Mouse (Mus musculus) embryonic fibroblast, embryonic 13.5 days (primary cell): Measurements from ENCODE around the gene Pafah1b2. TPM values are rescaled to one million over a fixed set of nuclear protein-coding genes. Genes with fewer than 3 reads are reported as not detected.
A peak's percentile ranks its signal among the peaks of the same experiment; 100 is the strongest.

ENCODE experiments used
- H3K27ac ChIP-seq: 2 replicates; pipeline ENCODE4 v1.5.1; 2012; ENCODE audit warnings: low read length, control low read depth, inconsistent platforms; ENCODE audit not compliant: insufficient read depth
- H3K4me1 ChIP-seq: 2 replicates; pipeline ENCODE4 v1.6.1; 2011; ENCODE audit warnings: low read length; ENCODE audit not compliant: control insufficient read depth, insufficient read depth
- H3K4me3 ChIP-seq: 2 replicates; pipeline ENCODE4 v1.5.1; 2011; ENCODE audit warnings: mild to moderate bottlenecking, control low read depth, low read length; ENCODE audit not compliant: insufficient read depth
- CTCF ChIP-seq: IDR thresholded peaks from 2 replicates; pipeline ENCODE4 v1.5.1; 2011; ENCODE audit warnings: mild to moderate bottlenecking, control low read depth, low read length, moderate library complexity, borderline replicate concordance; ENCODE audit not compliant: insufficient read depth
- POLR2A ChIP-seq: IDR thresholded peaks from 2 replicates; pipeline ENCODE4 v1.6.1; 2011; ENCODE audit warnings: low read depth, mild to moderate bottlenecking, control low read depth, low read length, moderate library complexity
- polyA plus RNA-seq: library from polyadenylated mRNA; stranded (reverse); fragments of >200 nt; gene quantifications from 2 replicates; pipeline ENCODE4 v1.2.4, GENCODE M21; 2011; ENCODE audit warnings: low read depth; ENCODE audit not compliant: missing spikeins, insufficient read length

The Pafah1b2 gene
- 179 and 182 TPM in 2 replicates for polyA plus RNA-seq

DNA sequence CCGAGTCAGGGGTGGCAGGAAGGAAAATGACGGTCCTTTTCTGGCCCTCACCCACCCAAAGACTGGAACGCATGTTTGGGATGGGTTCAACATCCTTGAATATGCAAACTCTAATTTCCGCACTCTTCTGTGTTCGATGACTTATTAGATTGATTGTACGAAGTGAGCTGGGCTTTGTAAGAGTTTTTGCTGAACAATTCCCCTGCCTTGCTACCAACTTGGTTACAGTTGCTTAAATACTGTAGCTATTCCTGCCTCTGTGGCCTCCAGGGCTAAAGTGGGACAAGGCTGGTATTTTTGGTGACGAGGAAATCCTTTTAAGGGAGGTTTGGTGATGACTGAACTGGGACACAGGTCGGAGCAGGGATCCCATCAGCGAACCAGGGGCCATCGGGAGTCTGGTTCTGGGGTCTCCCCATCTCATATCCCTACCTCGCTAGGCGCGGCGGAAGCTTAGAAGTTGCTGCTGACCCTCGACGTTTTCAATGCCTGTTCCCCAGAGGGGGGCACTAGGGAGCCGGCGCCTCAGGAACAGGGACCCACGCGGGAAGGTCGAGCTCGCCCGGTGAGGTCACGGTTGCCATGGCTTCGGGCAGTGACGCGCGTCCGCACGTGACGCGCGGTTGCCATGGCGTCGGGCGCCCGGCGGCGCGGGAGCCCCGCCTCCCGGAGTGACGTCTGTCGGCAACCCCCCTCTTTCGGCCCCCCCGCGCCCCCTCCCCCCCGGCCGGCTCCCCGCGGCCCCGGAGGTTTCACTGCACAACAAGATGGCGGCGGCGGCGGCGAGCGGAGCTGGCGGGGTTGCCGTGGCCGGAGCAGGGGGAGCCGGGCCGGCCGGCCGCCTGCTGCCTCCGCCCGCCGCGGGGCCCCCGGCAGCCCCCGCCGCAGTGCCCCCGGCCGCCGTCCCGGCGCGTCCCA is at the start of gene Pafah1b2, which contains the start of gene Sik3:
Pafah1b2 (minus strand) TSS at position 600 of the 918 bp plus-strand sequence.
Sik3 (plus strand) TSS at position 730 of the 918 bp plus-strand sequence.
- Histone ChIP-seq H3K27ac (peak within 1 kb of the TSS; percentile 51), H3K4me1 (peaks cover 18% of the 10 kb centered on the region), H3K4me3 (peak within 1 kb of the TSS; percentile 79)
- TF ChIP-seq CTCF (peak; percentile 57), POLR2A (no peak)

DNA sequence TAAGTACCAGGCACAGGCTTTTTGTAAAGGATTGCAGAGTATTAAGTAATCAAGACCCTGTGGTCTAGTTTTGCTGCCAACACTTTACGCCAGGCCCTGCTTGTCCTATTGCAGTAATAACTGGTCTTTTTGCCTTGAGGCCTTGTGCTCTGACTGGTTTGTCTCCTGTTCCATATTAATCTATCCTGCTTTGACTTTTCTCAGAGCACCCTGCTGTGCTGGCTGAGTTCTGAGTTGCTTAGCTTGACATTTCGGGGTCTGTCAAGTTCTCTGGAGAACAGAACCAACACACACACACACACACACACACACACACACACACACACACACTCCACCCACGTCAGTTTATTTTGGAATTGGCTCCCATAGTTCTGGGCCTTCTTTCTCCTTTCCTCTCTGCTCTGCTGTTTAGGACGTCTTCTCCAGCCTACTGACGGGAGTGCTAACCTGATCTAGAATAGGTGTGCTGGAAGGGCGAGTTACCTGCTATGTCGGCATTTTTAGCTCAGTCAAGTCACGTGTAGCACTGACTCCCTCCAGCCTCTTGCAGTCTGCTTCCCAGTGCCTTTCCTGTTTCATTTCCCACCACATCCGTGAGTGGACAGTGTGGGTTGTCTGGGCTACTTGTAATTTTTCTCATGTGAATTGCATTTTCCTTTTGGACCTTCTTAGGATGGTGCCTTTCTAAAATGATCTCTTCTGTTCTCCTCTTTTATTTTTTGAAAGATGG is 49.4 kb upstream of the Pafah1b2 start:
- peaks cover 2% of the 10 kb centered on the region; the same call in 1 of the 2 replicates for H3K4me1 ChIP-seq
- H3K4me3 ChIP-seq, result no peak overlapping the region
- H3K27ac ChIP-seq, result no peak overlapping the region; the same call in 1 of the 2 replicates
- TF ChIP-seq CTCF, result no peak
- TF ChIP-seq POLR2A, result no peak

DNA sequence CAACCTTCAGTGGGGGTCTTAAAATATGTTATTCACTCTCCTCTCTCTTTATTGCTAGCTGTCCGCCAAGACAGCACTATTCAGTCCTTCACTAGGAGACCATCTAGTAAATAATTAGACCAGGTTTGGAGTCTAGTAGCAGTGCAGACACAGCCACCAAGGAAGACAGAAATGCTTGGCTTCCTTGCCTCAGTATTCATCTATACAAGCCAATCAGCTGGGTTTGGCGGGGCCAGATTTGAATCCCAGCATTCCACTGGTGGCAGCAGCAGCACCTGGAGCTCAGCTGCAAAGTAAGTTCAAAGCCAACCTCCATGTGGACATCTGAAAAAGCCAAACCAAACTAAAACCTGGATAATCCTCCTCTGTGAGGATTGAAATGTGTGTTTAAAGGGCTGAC is 47.8 kb upstream of the Pafah1b2 start:
- TF ChIP-seq CTCF, result no peak
- no peak for TF ChIP-seq POLR2A
- H3K4me3 ChIP-seq, result no peak overlapping the region
- H3K4me1 ChIP-seq, result peaks cover 2% of the 10 kb centered on the region; the same call in 1 of the 2 replicates
- H3K27ac ChIP-seq, result no peak overlapping the region

DNA sequence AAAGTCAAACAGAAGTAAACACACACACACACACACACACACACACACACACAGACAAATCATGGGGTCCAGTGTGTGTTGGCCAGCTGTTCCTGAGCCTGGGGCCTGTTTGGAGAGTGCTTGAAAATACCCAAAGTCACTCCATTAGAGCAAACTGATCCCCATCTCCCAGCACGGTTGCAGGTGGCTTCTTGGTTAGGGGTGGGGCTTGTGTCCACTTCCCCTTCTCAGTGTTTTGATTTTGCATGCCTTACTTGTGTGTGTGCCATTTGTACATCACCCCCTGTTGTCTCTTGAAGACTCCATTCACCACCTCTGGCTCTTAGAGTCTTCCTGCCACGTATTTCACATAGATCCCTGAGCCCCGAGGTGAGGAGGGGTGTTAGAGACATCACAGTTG is 45.6 kb upstream of the Pafah1b2 start:
- H3K4me1 ChIP-seq, result peaks cover 2% of the 10 kb centered on the region; the same call in 1 of the 2 replicates
- TF ChIP-seq CTCF (no peak), POLR2A (no peak)

DNA sequence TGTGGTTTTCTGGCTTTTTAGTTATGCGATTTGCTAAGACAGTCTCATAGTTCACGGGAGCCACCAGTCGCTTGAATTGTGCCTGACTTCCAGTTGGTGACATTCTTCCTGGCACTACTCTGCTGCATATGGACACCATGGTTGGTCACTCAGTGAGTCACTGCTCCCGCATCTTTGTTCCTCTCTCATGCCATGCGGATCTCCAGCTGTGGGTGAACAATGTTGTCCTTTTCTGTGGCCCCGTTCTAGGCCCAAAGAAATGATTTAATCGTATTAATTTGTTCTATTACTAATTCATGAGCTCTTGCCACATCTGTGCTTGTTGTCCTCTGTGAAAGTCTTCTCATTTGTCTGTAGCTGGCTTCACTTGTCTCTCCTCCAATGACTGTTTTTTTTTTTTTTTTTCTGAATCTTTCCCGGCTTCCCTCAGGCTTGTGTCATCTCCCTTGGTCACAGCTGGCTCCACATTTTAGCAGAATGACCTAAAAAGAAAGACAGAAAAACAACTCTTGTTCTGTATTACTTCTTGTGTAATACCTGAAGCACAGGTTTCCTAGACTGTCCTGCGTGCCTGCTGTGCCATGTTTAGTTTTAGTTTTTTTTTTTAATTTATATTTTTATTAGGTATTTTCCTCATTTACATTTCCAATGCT is 40.6 kb upstream of the Pafah1b2 start:
- TF ChIP-seq POLR2A, result no peak
- no peak for TF ChIP-seq CTCF
- Histone ChIP-seq H3K4me3 (no peak overlapping the region), H3K27ac (no peak overlapping the region), H3K4me1 (peaks cover 10% of the 10 kb centered on the region)

More for the DNA sequence above, 45.6 kb upstream of the Pafah1b2 start:
- Histone ChIP-seq H3K27ac (no peak overlapping the region), H3K4me3 (no peak overlapping the region)

DNA sequence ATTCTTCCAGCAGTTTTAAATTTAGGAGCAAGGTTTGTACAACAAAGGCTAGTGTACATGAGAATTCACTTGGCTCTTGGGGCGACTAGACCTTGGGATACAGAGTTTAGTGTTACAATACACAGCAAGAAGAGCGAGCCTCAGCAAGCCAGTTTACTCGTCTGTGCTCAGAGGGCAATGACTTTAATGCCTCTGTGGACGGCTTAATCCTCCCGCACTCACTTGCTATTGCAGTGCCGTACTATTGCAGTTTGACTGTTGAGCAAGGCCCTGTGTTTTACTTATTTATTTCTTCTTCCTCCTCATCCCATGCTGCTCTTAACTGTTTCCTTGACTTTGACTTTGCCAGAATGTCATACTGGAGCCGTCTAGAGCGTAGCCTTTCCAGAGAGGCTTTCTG is 37.7 kb upstream of the Pafah1b2 start:
- Histone ChIP-seq H3K4me1 (peaks cover 17% of the 10 kb centered on the region), H3K27ac (no peak overlapping the region), H3K4me3 (no peak overlapping the region)
- TF ChIP-seq CTCF, result no peak
- TF ChIP-seq POLR2A, result no peak

DNA sequence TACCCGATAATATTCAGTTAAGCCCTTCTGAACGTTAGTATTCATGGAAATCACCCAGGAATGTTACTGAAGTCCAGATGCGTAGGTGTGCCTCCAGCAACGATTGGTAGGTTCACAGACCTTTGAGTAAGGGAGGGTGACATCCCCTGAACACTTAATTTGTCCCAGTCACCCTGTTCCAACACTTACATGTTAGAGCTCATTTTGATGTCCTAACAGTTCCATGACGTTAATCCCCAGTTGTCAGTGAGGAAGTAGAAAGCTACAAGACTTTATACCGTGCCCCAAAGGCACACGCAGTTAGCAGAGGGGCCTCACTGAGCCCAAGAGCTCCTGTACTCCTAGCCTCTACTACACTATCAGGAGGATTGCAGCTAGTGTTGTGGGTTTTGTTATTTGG is 37.0 kb upstream of the Pafah1b2 start:
- Histone ChIP-seq H3K4me3 (no peak overlapping the region), H3K4me1 (peaks cover 17% of the 10 kb centered on the region), H3K27ac (no peak overlapping the region)
- TF ChIP-seq CTCF (no peak), POLR2A (no peak)

DNA sequence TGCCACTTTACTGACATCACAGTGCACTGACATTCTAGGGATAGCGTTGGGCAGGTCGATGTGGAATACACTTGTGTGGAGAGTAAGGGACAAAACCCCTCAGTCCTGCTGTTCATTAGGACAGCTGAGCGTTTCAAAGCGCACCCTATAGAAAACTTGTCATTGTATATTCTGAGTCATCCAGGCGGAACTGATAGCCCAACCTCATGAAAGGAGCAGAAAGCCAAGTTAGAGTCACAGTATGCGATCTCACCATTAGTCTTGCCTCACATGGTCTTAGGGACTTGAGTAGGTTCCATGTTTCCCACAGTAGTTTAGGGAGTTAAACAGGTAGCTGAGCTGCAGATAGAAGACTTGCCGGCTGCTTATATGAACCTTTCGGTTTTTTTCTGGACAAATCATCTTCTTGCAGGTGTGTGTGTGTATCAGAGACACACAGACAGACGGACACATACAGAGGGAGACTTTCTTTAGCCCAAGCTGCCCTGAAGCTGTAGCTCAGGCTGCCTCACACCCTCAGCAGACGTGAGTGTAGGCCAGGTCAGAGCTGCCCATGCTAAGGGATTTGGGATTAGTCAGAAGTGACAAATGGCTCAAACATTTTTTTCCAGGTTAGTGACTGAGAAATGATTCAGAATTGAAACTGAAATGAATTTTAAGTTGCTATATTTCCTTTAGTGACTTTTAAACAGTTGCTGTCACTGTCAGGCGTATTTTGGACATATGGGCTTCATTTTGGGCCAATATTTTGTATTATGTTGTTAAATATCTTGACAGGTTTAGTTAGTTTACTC is 34.4 kb upstream of the Pafah1b2 start:
- no peak for TF ChIP-seq POLR2A
- TF ChIP-seq CTCF, result no peak

DNA sequence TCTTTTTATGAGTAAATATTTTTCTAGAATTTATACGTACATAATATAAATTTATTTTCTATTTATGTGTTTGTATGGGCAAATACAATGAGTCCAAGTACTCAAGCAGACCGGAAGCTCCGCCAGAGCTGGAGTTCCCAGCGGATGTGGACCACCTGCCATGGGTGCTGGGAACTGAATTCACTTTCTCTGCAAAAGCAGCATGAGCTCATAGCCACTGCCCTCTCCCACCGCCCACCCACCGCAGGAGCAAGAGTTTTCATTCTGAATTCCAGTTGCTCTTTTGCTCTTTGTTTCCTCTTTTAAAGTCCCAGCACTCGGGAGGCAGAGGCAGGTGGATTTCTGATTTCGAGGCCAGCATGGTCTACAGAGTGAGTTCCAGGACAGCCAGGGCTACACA is 31.1 kb upstream of the Pafah1b2 start:
- peaks cover 7% of the 10 kb centered on the region; the same call in 1 of the 2 replicates for H3K4me1 ChIP-seq
- no peak for TF ChIP-seq CTCF
- no peak for TF ChIP-seq POLR2A
- no peak overlapping the region for H3K4me3 ChIP-seq
- no peak overlapping the region for H3K27ac ChIP-seq

More for the DNA sequence above, 34.4 kb upstream of the Pafah1b2 start:
- H3K27ac ChIP-seq, result peak overlapping the region; percentile 30
- peaks cover 9% of the 10 kb centered on the region; the same call in 1 of the 2 replicates for H3K4me1 ChIP-seq
- no peak overlapping the region for H3K4me3 ChIP-seq
